Mouse (Mus musculus) C2C12 (cell line): ENCODE results near the gene Sele. TPM values are rescaled to one million over a fixed set of nuclear protein-coding genes. Genes with fewer than 3 reads are reported as not detected.
"Not testable (repeated sequence)": the region's sequence is repeated elsewhere in the genome, so short reads cannot be mapped to it uniquely, and the experiment has no call there.

Experiments
- H3K27me3 ChIP-seq: one replicate; pipeline ENCODE4 v1.6.1; 2011; ENCODE audit not compliant: control insufficient read depth, insufficient read depth, insufficient read length
- H3K36me3 ChIP-seq: one replicate; pipeline ENCODE4 v1.6.1; 2011; ENCODE audit not compliant: control insufficient read depth, insufficient read depth
- H3K4me3 ChIP-seq: one replicate; pipeline ENCODE4 v1.5.1; 2011; ENCODE audit warnings: mild to moderate bottlenecking, control low read depth; ENCODE audit not compliant: poor library complexity, insufficient read depth, severe bottlenecking
- H3K79me2 ChIP-seq: one replicate; pipeline ENCODE4 v1.6.1; 2011; ENCODE audit not compliant: control insufficient read depth, insufficient read depth
- H3K79me3 ChIP-seq: one replicate; pipeline ENCODE4 v1.6.1; 2011; ENCODE audit warnings: low read depth, control low read depth
- H3ac ChIP-seq: one replicate; pipeline ENCODE3; 2011; ENCODE audit warnings: low read depth; ENCODE audit not compliant: control insufficient read depth, insufficient read length
- CEBPB ChIP-seq: IDR thresholded peaks from one replicate; pipeline ENCODE4 v1.6.1; 2011; ENCODE audit warnings: low read depth, mild to moderate bottlenecking, control low read depth, moderate library complexity
- CTCF ChIP-seq: IDR thresholded peaks from one replicate; pipeline ENCODE4 v1.5.1; 2011; ENCODE audit not compliant: control insufficient read depth, insufficient read depth, insufficient read length
- FOSL1 ChIP-seq: IDR thresholded peaks from one replicate; pipeline ENCODE4 v1.8.0; 2011; ENCODE audit warnings: mild to moderate bottlenecking, low read length; ENCODE audit not compliant: poor library complexity, insufficient read depth, severe bottlenecking
- MAX ChIP-seq: IDR thresholded peaks from one replicate; pipeline ENCODE4 v1.6.1; 2011; ENCODE audit warnings: mild to moderate bottlenecking, control low read depth
- MYOD1 ChIP-seq: IDR thresholded peaks from one replicate; pipeline ENCODE4 v1.6.1; 2011; ENCODE audit warnings: low read depth; ENCODE audit not compliant: control insufficient read depth, insufficient read length
- MYOG ChIP-seq: IDR thresholded peaks from one replicate; pipeline ENCODE4 v1.6.1; 2011; ENCODE audit not compliant: control insufficient read depth, insufficient read length; ENCODE audit errors: extremely low read depth
- USF1 ChIP-seq: IDR thresholded peaks from one replicate; pipeline ENCODE4 v1.6.1; 2011; ENCODE audit warnings: low read depth, mild to moderate bottlenecking, control low read depth, moderate library complexity
- polyA plus RNA-seq: library from polyadenylated mRNA; unstranded; fragments of >200 nt; fragmentation: generic; extraction: Trizol; gene quantifications from one replicate; pipeline ENCODE4 v1.2.1, GENCODE M21; 2012; ENCODE audit warnings: missing spikeins

The Sele gene
- polyA plus RNA-seq, 1 experiment, result 0.19 TPM

GRCm38 (mm10) chr1:164018221-164018896, 29.7 kb upstream of the Sele start:
- Histone ChIP-seq H3K79me2 (no peaks in the 10 kb centered on the region), H3K27me3 (no peaks in the 10 kb centered on the region), H3K79me3 (no peaks in the 10 kb centered on the region), H3K4me3 (no peak overlapping the region), H3ac (no peak overlapping the region), H3K36me3 (no peaks in the 10 kb centered on the region)
- TF ChIP-seq MYOD1 (no peak), MAX (no peak), MYOG (no peak), CEBPB (no peak), FOSL1 (no peak), USF1 (no peak), CTCF (no peak)

- Histone ChIP-seq H3K79me2 (no peaks in the 10 kb centered on the region), H3K79me3 (no peaks in the 10 kb centered on the region), H3K4me3 (no peak overlapping the region), H3K27me3 (no peaks in the 10 kb centered on the region), H3ac (no peak overlapping the region), H3K36me3 (no peaks in the 10 kb centered on the region)
- TF ChIP-seq MYOD1 (no peak), FOSL1 (no peak), CEBPB (no peak), CTCF (no peak), MYOG (no peak), USF1 (no peak), MAX (no peak)
Measured at GRCm38 (mm10) chr1:164019789-164020188, 28.2 kb upstream of the Sele start.

GRCm38 (mm10) chr1:164020746-164021145, 27.3 kb upstream of the Sele start:
- not testable (repeated sequence) for H3K79me2 ChIP-seq, H3K36me3 ChIP-seq, H3K79me3 ChIP-seq, H3ac ChIP-seq, H3K4me3 ChIP-seq, H3K27me3 ChIP-seq

- not testable (repeated sequence) for H3K27me3 ChIP-seq, H3K79me3 ChIP-seq, H3ac ChIP-seq, H3K36me3 ChIP-seq, H3K79me2 ChIP-seq, H3K4me3 ChIP-seq
Measured at GRCm38 (mm10) chr1:164022106-164022505, 25.9 kb upstream of the Sele start.

- H3K79me2 ChIP-seq, result no peaks in the 10 kb centered on the region
- no peak overlapping the region for H3ac ChIP-seq
- H3K79me3 ChIP-seq, result no peaks in the 10 kb centered on the region
- H3K27me3 ChIP-seq, result no peaks in the 10 kb centered on the region
- no peaks in the 10 kb centered on the region for H3K36me3 ChIP-seq
- no peak overlapping the region for H3K4me3 ChIP-seq
- TF ChIP-seq CTCF (no peak), MYOD1 (no peak), CEBPB (no peak), FOSL1 (no peak), USF1 (no peak), MYOG (no peak), MAX (no peak)
Measured at GRCm38 (mm10) chr1:164025685-164026084, 22.3 kb upstream of the Sele start.

GRCm38 (mm10) chr1:164027416-164027815, 20.6 kb upstream of the Sele start:
- TF ChIP-seq FOSL1, result no peak
- no peak for TF ChIP-seq MYOG
- no peak for TF ChIP-seq CTCF
- TF ChIP-seq MYOD1, result no peak
- no peak for TF ChIP-seq USF1
- no peak for TF ChIP-seq MAX
- TF ChIP-seq CEBPB, result no peak
- no peaks in the 10 kb centered on the region for H3K79me2 ChIP-seq
- no peaks in the 10 kb centered on the region for H3K36me3 ChIP-seq
- H3ac ChIP-seq, result no peak overlapping the region
- peaks cover 3% of the 10 kb centered on the region for H3K27me3 ChIP-seq
- H3K79me3 ChIP-seq, result no peaks in the 10 kb centered on the region
- no peak overlapping the region for H3K4me3 ChIP-seq
